Mouse (Mus musculus): ENCODE measurements around the gene Gabrg3. TPM values are rescaled to one million over a fixed set of nuclear protein-coding genes. Genes with fewer than 3 reads are reported as not detected.

Gene Gabrg3
- total and polyA plus RNA-seq, 3 experiments: under 0.01 TPM; not detected in 2

DNA sequence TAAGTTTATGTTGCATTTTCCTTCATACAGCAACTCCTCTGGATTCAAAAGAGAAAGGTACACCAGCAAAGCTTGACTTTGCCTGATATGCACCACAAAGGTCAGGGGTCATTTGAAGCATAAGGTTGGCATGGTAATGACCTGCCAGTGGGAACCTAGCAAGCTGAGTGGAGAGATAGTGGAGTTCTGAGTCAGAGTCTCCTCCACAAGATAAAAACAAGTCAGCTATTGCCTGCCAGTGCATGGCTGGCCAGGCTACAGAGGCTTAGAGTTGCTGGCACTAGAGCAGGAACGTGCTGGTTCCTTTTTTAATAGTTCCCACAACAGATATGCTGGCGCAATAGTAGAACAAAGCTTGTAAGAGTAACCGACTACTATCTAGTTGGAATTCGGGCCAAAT lies 6.6 kb upstream of the Gabrg3 start:
- no peak for TF ChIP-seq POLR2A (IDR thresholded peaks at IDR 0.05; ENCODE audit: insufficient read depth, low read depth, low read length)
- TF ChIP-seq CTCF (IDR thresholded peaks at IDR 0.05): no peak
- no peak for TF ChIP-seq EP300 (IDR thresholded peaks at IDR 0.05; ENCODE audit: insufficient read depth, low read depth, low read length)
- Histone ChIP-seq H3K27me3 (ENCODE audit: control insufficient read depth, insufficient read depth, low read length) (no peaks in the 10 kb centered on the region), H3K79me2 (replicated peaks; ENCODE audit: control insufficient read depth, insufficient read depth, low read length) (no peaks in the 10 kb centered on the region), H3K36me3 (ENCODE audit: control insufficient read depth, insufficient read depth, low read length) (no peaks in the 10 kb centered on the region), H3K4me3 (no peak overlapping the region), H3K4me1 (ENCODE audit: control insufficient read depth, insufficient read depth, low read length) (no peaks in the 10 kb centered on the region), H3K27ac (no peak overlapping the region), H3K9ac (ENCODE audit: low read depth, low read length) (no peak overlapping the region)
- 42% methylated on average over 4 of the region's 4 CpGs for WGBS
- intact Hi-C loops (cut with DNase I): no loop called here
- DNase-seq: peak in 1 of 2 experiments; percentile 28

- Histone ChIP-seq H3K36me3 (ENCODE audit: control insufficient read depth, insufficient read depth, low read length) (no peaks in the 10 kb centered on the region), H3K27me3 (ENCODE audit: control insufficient read depth, insufficient read depth, low read length) (no peaks in the 10 kb centered on the region), H3K27ac (no peak overlapping the region), H3K4me1 (ENCODE audit: control insufficient read depth, insufficient read depth, low read length) (no peaks in the 10 kb centered on the region), H3K9ac (ENCODE audit: low read depth, low read length) (no peak overlapping the region), H3K4me3 (no peak overlapping the region), H3K79me2 (replicated peaks; ENCODE audit: control insufficient read depth, insufficient read depth, low read length) (no peaks in the 10 kb centered on the region)
- 41% methylated on average over 4 of the region's 4 CpGs for WGBS
- no peak for DNase-seq
- no peak for TF ChIP-seq CTCF (IDR thresholded peaks at IDR 0.05)
- TF ChIP-seq EP300 (IDR thresholded peaks at IDR 0.05; ENCODE audit: insufficient read depth, low read depth, low read length): no peak
- no peak for TF ChIP-seq POLR2A (IDR thresholded peaks at IDR 0.05; ENCODE audit: insufficient read depth, low read depth, low read length)
- intact Hi-C loops (cut with DNase I): no loop called here
These were observed 3.1 kb upstream of the Gabrg3 start for GRCm38 (mm10) chr7:57390046-57390445.

DNA sequence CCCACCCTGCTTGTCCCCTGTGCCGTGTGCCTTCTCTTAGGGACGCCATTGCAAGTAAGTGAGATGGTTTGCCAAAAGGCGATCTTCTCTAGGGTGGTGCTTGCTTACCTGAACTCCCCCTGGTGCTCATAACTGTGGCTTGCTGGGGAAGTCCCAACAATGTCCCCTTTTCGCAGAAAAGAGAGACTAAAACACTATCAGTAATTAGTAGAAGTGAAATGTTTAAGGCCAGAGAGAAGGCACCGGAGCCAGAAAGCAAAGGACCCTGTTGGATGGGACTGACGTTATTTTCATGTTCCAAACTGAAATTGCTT lies 310 bp upstream of the Gabrg3 start:
- intact Hi-C loops (cut with DNase I): loop anchor here (10.0 kb wide), 1 partner anchor 312 kb away; no protein-coding TSS in a partner anchor
- DNase-seq: no peak
- TF ChIP-seq CTCF (IDR thresholded peaks at IDR 0.05): no peak
- TF ChIP-seq POLR2A (IDR thresholded peaks at IDR 0.05; ENCODE audit: insufficient read depth, low read depth, low read length): no peak
- no peak for TF ChIP-seq EP300 (IDR thresholded peaks at IDR 0.05; ENCODE audit: insufficient read depth, low read depth, low read length)
- WGBS: 23% methylated on average over 6 of the region's 6 CpGs
- Histone ChIP-seq H3K4me3 (no peak overlapping the region; the same call in 1 of the 2 replicates), H3K4me1 (ENCODE audit: control insufficient read depth, insufficient read depth, low read length) (no peaks in the 10 kb centered on the region), H3K79me2 (replicated peaks; ENCODE audit: control insufficient read depth, insufficient read depth, low read length) (no peaks in the 10 kb centered on the region), H3K9ac (ENCODE audit: low read depth, low read length) (no peak overlapping the region), H3K27me3 (ENCODE audit: control insufficient read depth, insufficient read depth, low read length) (no peaks in the 10 kb centered on the region), H3K27ac (no peak overlapping the region), H3K36me3 (ENCODE audit: control insufficient read depth, insufficient read depth, low read length) (no peaks in the 10 kb centered on the region)

GRCm38 (mm10) chr7:57384112-57384511 lies 2.9 kb downstream of the Gabrg3 start:
- no peak overlapping the region for H3K4me3 ChIP-seq
- H3K4me1 ChIP-seq (ENCODE audit: control insufficient read depth, insufficient read depth, low read length): no peaks in the 10 kb centered on the region
- DNase-seq: no peak
- H3K9ac ChIP-seq (ENCODE audit: low read depth, low read length): no peak overlapping the region
- no peaks in the 10 kb centered on the region for H3K27me3 ChIP-seq (ENCODE audit: control insufficient read depth, insufficient read depth, low read length)
- WGBS: 24% methylated on average over 4 of the region's 4 CpGs
- no peak overlapping the region for H3K27ac ChIP-seq
- intact Hi-C loops (cut with DNase I): loop anchor here (10.0 kb wide), 1 partner anchor 309 kb away; no protein-coding TSS in a partner anchor
- H3K36me3 ChIP-seq (ENCODE audit: control insufficient read depth, insufficient read depth, low read length): no peaks in the 10 kb centered on the region
- H3K79me2 ChIP-seq (replicated peaks; ENCODE audit: control insufficient read depth, insufficient read depth, low read length): no peaks in the 10 kb centered on the region
- TF ChIP-seq POLR2A (IDR thresholded peaks at IDR 0.05; ENCODE audit: insufficient read depth, low read depth, low read length) (no peak), CTCF (IDR thresholded peaks at IDR 0.05) (peak; percentile 72)

GRCm38 (mm10) chr7:57366013-57366390 lies 21.0 kb downstream of the Gabrg3 start:
- Histone ChIP-seq H3K36me3 (ENCODE audit: control insufficient read depth, insufficient read depth, low read length) (no peaks in the 10 kb centered on the region), H3K79me2 (replicated peaks; ENCODE audit: control insufficient read depth, insufficient read depth, low read length) (no peaks in the 10 kb centered on the region), H3K27ac (no peak overlapping the region), H3K27me3 (ENCODE audit: control insufficient read depth, insufficient read depth, low read length) (no peaks in the 10 kb centered on the region), H3K9ac (ENCODE audit: low read depth, low read length) (no peak overlapping the region), H3K4me1 (ENCODE audit: control insufficient read depth, insufficient read depth, low read length) (no peaks in the 10 kb centered on the region), H3K4me3 (no peak overlapping the region)
- 79% methylated on average over 5 of the region's 5 CpGs for WGBS
- no peak for DNase-seq
- intact Hi-C loops (cut with DNase I): no loop called here
- TF ChIP-seq POLR2A (IDR thresholded peaks at IDR 0.05; ENCODE audit: insufficient read depth, low read depth, low read length) (no peak), EP300 (IDR thresholded peaks at IDR 0.05; ENCODE audit: insufficient read depth, low read depth, low read length) (no peak), CTCF (IDR thresholded peaks at IDR 0.05) (no peak)

DNA sequence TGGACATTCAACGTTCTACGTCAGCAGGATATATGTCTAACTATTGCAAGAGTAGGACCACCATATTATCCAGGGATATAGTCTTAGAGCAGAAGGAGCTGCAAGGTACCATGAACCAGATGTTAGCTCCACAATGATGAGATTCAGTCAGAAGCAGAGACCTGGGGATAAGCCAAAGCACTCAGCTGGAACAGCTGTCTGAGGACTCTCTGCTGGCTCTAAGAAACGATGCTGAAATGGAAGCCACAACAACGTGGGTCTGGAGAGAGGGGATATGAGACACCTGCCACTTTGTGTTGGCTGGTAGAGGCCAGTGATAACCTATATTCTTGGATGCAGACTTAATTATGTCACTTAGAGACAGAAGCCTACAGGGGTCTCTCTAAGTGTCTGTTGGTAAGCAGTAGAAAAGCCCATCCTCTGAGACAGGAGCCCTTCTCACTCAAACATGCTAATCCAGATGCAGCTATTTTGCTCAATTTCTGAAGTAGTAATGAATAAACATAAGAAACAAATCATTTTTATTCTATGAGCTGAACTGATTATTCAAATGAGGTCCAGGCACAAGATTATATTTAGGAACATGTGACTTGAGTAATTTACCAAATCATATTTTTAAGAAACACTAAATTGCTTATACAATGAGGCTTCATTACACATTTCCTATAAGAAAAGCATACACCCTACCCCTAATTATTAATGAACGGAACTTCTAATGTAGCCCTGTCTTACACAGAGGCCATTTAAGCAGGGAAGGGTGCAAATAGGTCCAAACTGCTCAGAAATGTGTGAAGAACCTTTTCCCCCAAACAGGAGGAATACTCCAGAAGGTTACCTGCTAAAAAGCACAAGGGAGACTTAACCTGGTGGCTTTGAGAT lies 21.6 kb downstream of the Gabrg3 start:
- Histone ChIP-seq H3K36me3 (ENCODE audit: control insufficient read depth, insufficient read depth, low read length) (no peaks in the 10 kb centered on the region), H3K4me3 (no peak overlapping the region), H3K4me1 (ENCODE audit: control insufficient read depth, insufficient read depth, low read length) (no peaks in the 10 kb centered on the region), H3K79me2 (replicated peaks; ENCODE audit: control insufficient read depth, insufficient read depth, low read length) (no peaks in the 10 kb centered on the region), H3K27me3 (ENCODE audit: control insufficient read depth, insufficient read depth, low read length) (no peaks in the 10 kb centered on the region), H3K9ac (ENCODE audit: low read depth, low read length) (no peak overlapping the region), H3K27ac (no peak overlapping the region)
- intact Hi-C loops (cut with DNase I): no loop called here
- TF ChIP-seq POLR2A (IDR thresholded peaks at IDR 0.05; ENCODE audit: insufficient read depth, low read depth, low read length) (no peak), CTCF (IDR thresholded peaks at IDR 0.05) (no peak), EP300 (IDR thresholded peaks at IDR 0.05; ENCODE audit: insufficient read depth, low read depth, low read length) (no peak)
- DNase-seq: no peak
- 70% methylated on average over 5 of the region's 5 CpGs for WGBS
